Mouse (Mus musculus) forebrain, embryonic 11.5 days (tissue): Measurements from ENCODE around the gene Glyctk. TPM values are rescaled to one million over a fixed set of nuclear protein-coding genes. Genes with fewer than 3 reads are reported as not detected.

ENCODE experiments used
- ATAC-seq: fragments of 200-750 bp; cut with Nextera tagmentation; replicated peaks from 2 replicates; pipeline ENCODE4 v1.8.0; 2017; ENCODE audit warnings: moderate TSS enrichment; ENCODE audit not compliant: low FRiP score
- DNase-seq: peaks from one replicate; pipeline ENCODE4 v3.0.0-alpha.2; 2017; ENCODE audit warnings: low spot score
- H3K27ac ChIP-seq: fragments of 300-500 bp; sonication (generic); 2 replicates; pipeline ENCODE4 v1.5.1; 2014; ENCODE audit warnings: low read depth, low read length
- H3K27me3 ChIP-seq: fragments of 300-500 bp; sonication (generic); 2 replicates; pipeline ENCODE4 v1.6.1; 2014; ENCODE audit warnings: mild to moderate bottlenecking, low read length, mixed read lengths; ENCODE audit not compliant: control insufficient read depth, insufficient read depth
- H3K36me3 ChIP-seq: fragments of 300-500 bp; sonication (generic); 2 replicates; pipeline ENCODE4 v1.6.1; 2014; ENCODE audit warnings: mild to moderate bottlenecking, low read length, moderate library complexity, mixed read lengths; ENCODE audit not compliant: control insufficient read depth, insufficient read depth
- H3K4me1 ChIP-seq: fragments of 300-500 bp; sonication (generic); replicated peaks from 2 replicates; pipeline ENCODE4 v1.6.1; 2014; ENCODE audit warnings: low read length, mixed read lengths; ENCODE audit not compliant: control insufficient read depth, insufficient read depth
- H3K4me2 ChIP-seq: fragments of 300-500 bp; sonication (generic); 2 replicates; pipeline ENCODE4 v1.6.1; 2014; ENCODE audit warnings: low read depth, mild to moderate bottlenecking, low read length, moderate library complexity, mixed read lengths; ENCODE audit not compliant: severe bottlenecking
- H3K4me3 ChIP-seq: fragments of 300-500 bp; sonication (generic); 2 replicates; pipeline ENCODE4 v1.5.1; 2014; ENCODE audit warnings: low read depth, low read length
- H3K9ac ChIP-seq: fragments of 300-500 bp; sonication (generic); 2 replicates; pipeline ENCODE4 v1.6.1; 2014; ENCODE audit warnings: low read length
- H3K9me3 ChIP-seq: fragments of 300-500 bp; sonication (generic); 2 replicates; pipeline ENCODE4 v1.6.1; 2016; ENCODE audit warnings: low read length, mixed read lengths; ENCODE audit not compliant: control insufficient read depth
- WGBS: fragments of 180-500 bp; shearing (Covaris S2); extraction: QIAGEN DNeasy Blood & Tissue Kit; methylation state at CpG from one replicate; pipeline ENCODE4 v1.1.7; 2014; 5-methylcytosine and 5-hydroxymethylcytosine counted together
- polyA plus RNA-seq: library from polyadenylated mRNA; unstranded; fragments of >200 nt; fragmentation: Nextera tagmentation; extraction: Ambion mirVana; gene quantifications from 2 replicates; pipeline ENCODE4 v1.2.1, GENCODE M21; 2014

Gene Glyctk
- polyA plus RNA-seq, 1 experiment from 2014 or later = 10.2 TPM

DNA sequence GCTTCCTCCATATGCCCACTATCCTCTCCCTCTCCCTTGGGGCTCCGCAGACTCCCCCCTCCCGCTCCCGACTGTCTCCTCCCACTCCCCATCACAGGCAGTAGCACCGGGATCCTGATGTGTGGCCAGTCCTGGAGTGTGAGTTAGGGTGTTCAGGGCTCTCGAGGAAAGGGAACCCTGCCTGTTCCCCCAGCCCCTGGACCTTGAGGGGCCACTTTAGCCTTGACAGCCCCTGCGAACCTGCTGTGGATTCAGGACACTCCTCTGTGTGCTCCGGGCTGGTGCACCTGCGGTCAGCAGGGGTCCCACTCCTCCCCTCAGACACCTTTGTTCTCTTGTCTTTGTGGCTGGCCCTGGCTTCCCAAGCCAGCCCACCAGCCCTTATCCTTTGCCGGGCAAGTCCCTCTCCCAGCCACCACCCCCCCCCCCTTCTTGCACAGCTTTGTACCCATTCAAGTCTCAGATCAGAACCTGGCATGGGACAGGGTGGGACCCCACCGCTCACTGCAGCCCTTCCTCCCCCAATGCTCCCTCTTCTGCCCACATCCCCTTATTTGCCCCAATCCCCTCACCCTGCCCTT is 10.0 kb downstream of the Glyctk start:
- Histone ChIP-seq H3K4me3 (peak overlapping the region; percentile 70), H3K4me1 (peaks cover 17% of the 10 kb centered on the region; the same call in 1 of the 2 replicates), H3K4me2 (peak overlapping the region; percentile 80), H3K9ac (peak overlapping the region; percentile 93), H3K36me3 (peaks cover 5% of the 10 kb centered on the region; the same call in 1 of the 2 replicates), H3K27ac (peak overlapping the region; percentile 81), H3K27me3 (peaks cover 4% of the 10 kb centered on the region; the same call in 1 of the 2 replicates), H3K9me3 (no peaks in the 10 kb centered on the region)
- ATAC-seq (peak; percentile 70), DNase-seq (peak; percentile 78)
- WGBS = 3% methylated on average over 10 of the region's 10 CpGs

- Histone ChIP-seq H3K27ac (peak overlapping the region; percentile 81), H3K4me2 (peak overlapping the region; percentile 80), H3K9me3 (no peaks in the 10 kb centered on the region), H3K36me3 (peaks cover 3% of the 10 kb centered on the region; the same call in 1 of the 2 replicates), H3K4me3 (peak overlapping the region; percentile 70), H3K4me1 (peaks cover 17% of the 10 kb centered on the region; the same call in 1 of the 2 replicates), H3K9ac (peak overlapping the region; percentile 93), H3K27me3 (peaks cover 5% of the 10 kb centered on the region; the same call in 1 of the 2 replicates)
- DNase-seq = no peak
- no peak for ATAC-seq
- 33% methylated on average over 5 of the region's 5 CpGs for WGBS
Measured at GRCm38 (mm10) chr9:106147281-106147680, 10.7 kb downstream of the Glyctk start.

DNA sequence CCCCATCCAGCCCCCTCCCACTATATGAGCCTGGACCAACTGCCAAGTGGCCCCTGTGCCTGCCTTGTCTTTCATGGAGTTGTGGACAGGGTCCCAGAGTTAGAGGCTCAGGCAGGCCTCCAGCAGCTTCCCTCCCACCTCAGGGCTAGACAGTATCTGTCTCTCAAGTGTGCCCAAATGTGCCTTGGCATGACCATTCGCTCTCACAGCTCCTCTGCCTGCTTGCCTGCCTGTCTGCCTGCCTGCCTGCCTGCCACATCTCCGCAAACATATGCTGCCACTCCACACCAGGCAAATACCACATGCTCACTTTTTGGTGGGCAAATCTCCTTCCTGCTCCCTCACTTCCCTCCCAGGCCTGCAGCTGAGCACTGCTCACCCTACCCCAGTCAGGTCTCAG is 12.4 kb downstream of the Glyctk start:
- Histone ChIP-seq H3K4me1 (peaks cover 15% of the 10 kb centered on the region; the same call in 1 of the 2 replicates), H3K4me3 (no peak overlapping the region), H3K36me3 (no peaks in the 10 kb centered on the region), H3K9me3 (no peaks in the 10 kb centered on the region), H3K27ac (no peak overlapping the region), H3K4me2 (no peak overlapping the region), H3K27me3 (peaks cover 6% of the 10 kb centered on the region; the same call in 1 of the 2 replicates), H3K9ac (no peak overlapping the region)
- no peak for DNase-seq
- 70% methylated on average over 2 of the region's 2 CpGs for WGBS
- no peak for ATAC-seq

- ATAC-seq (no peak), DNase-seq (peak; percentile 67)
- Histone ChIP-seq H3K9me3 (no peaks in the 10 kb centered on the region), H3K4me1 (peaks cover 19% of the 10 kb centered on the region; the same call in 1 of the 2 replicates), H3K4me3 (no peak overlapping the region), H3K27ac (no peak overlapping the region), H3K9ac (no peak overlapping the region), H3K36me3 (no peaks in the 10 kb centered on the region), H3K4me2 (no peak overlapping the region), H3K27me3 (peaks cover 4% of the 10 kb centered on the region; the same call in 1 of the 2 replicates)
- 58% methylated on average over 7 of the region's 7 CpGs for WGBS
Measured at GRCm38 (mm10) chr9:106144176-106144575, 13.8 kb downstream of the Glyctk start.

GRCm38 (mm10) chr9:106141955-106142354 is 16.0 kb downstream of the Glyctk start:
- WGBS = 82% methylated on average over 12 of the region's 12 CpGs
- ATAC-seq = no peak
- no peak overlapping the region for H3K4me2 ChIP-seq
- no peaks in the 10 kb centered on the region; the same call in 1 of the 2 replicates for H3K9me3 ChIP-seq
- no peak overlapping the region for H3K4me3 ChIP-seq
- H3K27me3 ChIP-seq = peaks cover 2% of the 10 kb centered on the region; the same call in 1 of the 2 replicates
- peaks cover 12% of the 10 kb centered on the region; the same call in 1 of the 2 replicates for H3K4me1 ChIP-seq
- H3K27ac ChIP-seq = no peak overlapping the region
- DNase-seq = no peak
- no peaks in the 10 kb centered on the region for H3K36me3 ChIP-seq
- no peak overlapping the region for H3K9ac ChIP-seq

DNA sequence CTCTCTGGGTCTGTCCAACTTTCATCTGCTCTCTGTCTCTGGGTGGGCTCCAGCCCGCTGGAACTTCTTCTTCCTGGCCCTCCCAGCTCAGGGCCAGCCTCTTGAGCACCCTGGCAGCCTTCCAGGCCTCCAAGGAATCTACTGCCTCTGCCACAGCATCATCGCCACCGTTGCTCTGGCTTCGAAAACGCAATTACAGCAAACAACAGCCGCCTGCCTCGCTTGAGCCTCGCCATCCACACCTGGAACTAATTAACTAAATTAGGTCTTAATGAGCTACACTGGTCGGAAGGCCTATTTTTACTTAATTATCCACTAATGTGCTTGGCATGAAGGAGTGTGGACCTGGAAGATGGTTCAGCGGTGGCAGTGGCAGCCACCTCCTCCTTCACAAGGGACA is 18.2 kb downstream of the Glyctk start:
- Histone ChIP-seq H3K27me3 (peaks cover 2% of the 10 kb centered on the region; the same call in 1 of the 2 replicates), H3K27ac (no peak overlapping the region), H3K4me3 (no peak overlapping the region), H3K9ac (no peak overlapping the region), H3K4me1 (peaks cover 12% of the 10 kb centered on the region; the same call in 1 of the 2 replicates), H3K4me2 (no peak overlapping the region), H3K36me3 (no peaks in the 10 kb centered on the region), H3K9me3 (no peaks in the 10 kb centered on the region; the same call in 1 of the 2 replicates)
- WGBS = 41% methylated on average over 10 of the region's 10 CpGs
- DNase-seq (peak; percentile 71), ATAC-seq (peak; percentile 55)

DNA sequence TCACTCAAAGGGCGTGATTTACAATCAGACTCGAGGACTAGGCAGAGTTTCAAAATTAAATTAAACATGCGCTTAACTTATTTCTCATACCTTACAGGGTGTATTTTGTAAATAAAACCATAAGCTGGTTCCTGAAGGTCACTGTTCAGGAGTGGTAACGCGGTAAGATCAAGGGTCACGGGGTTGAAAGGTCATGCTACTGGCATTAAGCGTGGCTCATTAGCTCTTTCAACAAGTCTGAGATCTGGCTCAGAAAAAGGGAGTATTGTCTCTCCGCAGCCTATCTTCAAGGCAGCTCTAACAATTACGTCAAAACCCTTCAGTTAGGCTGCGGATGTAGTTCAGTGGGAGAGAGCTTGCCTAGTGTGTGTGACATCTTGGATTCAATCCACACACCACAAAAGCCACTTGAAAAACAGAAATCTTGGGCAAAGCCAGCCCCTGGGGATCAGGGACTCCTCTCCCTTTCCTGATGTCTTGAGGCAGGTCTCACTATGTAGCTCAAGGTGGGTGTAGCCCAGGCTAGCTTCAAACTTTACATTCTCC is 20.2 kb downstream of the Glyctk start:
- Histone ChIP-seq H3K9ac (no peak overlapping the region), H3K27me3 (peaks cover 2% of the 10 kb centered on the region; the same call in 1 of the 2 replicates), H3K4me3 (no peak overlapping the region), H3K9me3 (no peaks in the 10 kb centered on the region; the same call in 1 of the 2 replicates), H3K36me3 (no peaks in the 10 kb centered on the region), H3K4me1 (peaks cover 8% of the 10 kb centered on the region; the same call in 1 of the 2 replicates), H3K4me2 (no peak overlapping the region), H3K27ac (no peak overlapping the region)
- ATAC-seq (no peak; the same call in 1 of the 2 replicates), DNase-seq (no peak)
- WGBS = 33% methylated on average over 10 of the region's 10 CpGs

- Histone ChIP-seq H3K9me3 (no peaks in the 10 kb centered on the region), H3K27me3 (no peaks in the 10 kb centered on the region), H3K4me1 (peaks cover 18% of the 10 kb centered on the region), H3K9ac (no peak overlapping the region), H3K36me3 (no peaks in the 10 kb centered on the region), H3K4me3 (no peak overlapping the region), H3K4me2 (no peak overlapping the region), H3K27ac (no peak overlapping the region)
- WGBS = 87% methylated on average over 7 of the region's 7 CpGs
- ATAC-seq (no peak), DNase-seq (no peak)
Measured at GRCm38 (mm10) chr9:106130250-106130649, 27.7 kb downstream of the Glyctk start.
